Mouse (Mus musculus) limb, embryonic 13.5 days (tissue): ENCODE data around the gene Tenm1. TPM values are rescaled to one million over a fixed set of nuclear protein-coding genes. Genes with fewer than 3 reads are reported as not detected.

Experiments used
- ATAC-seq: fragments of 200-750 bp; cut with Nextera tagmentation; 2 replicates; pipeline ENCODE4 v1.8.0; 2017; ENCODE audit warnings: low read depth, moderate number of reproducible peaks, moderate TSS enrichment; ENCODE audit not compliant: low FRiP score
- H3K27ac ChIP-seq: fragments of 300-500 bp; sonication (generic); 2 replicates; pipeline ENCODE4 v1.5.1; 2015; ENCODE audit warnings: inconsistent platforms, mild to moderate bottlenecking, moderate library complexity
- H3K27me3 ChIP-seq: fragments of 300-500 bp; sonication (generic); 2 replicates; pipeline ENCODE4 v1.6.1; 2015; ENCODE audit warnings: mild to moderate bottlenecking, inconsistent platforms
- H3K36me3 ChIP-seq: fragments of 300-500 bp; sonication (generic); 2 replicates; pipeline ENCODE4 v1.6.1; 2015; ENCODE audit warnings: inconsistent platforms, mild to moderate bottlenecking, moderate library complexity
- H3K4me1 ChIP-seq: fragments of 300-500 bp; sonication (generic); 2 replicates; pipeline ENCODE4 v1.6.1; 2015; ENCODE audit warnings: inconsistent platforms
- H3K4me2 ChIP-seq: fragments of 300-500 bp; sonication (generic); replicated peaks from 2 replicates; pipeline ENCODE4 v1.6.1; 2015; ENCODE audit warnings: inconsistent platforms, mild to moderate bottlenecking, moderate library complexity
- H3K4me3 ChIP-seq: fragments of 300-500 bp; sonication (generic); 2 replicates; pipeline ENCODE4 v1.5.1; 2015; ENCODE audit warnings: moderate library complexity, mild to moderate bottlenecking, inconsistent platforms
- H3K9ac ChIP-seq: fragments of 300-500 bp; sonication (generic); 2 replicates; pipeline ENCODE4 v1.6.1; 2015; ENCODE audit warnings: mild to moderate bottlenecking, inconsistent platforms
- H3K9me3 ChIP-seq: fragments of 300-500 bp; sonication (generic); 2 replicates; pipeline ENCODE4 v1.6.1; 2016; ENCODE audit warnings: inconsistent platforms
- WGBS: fragments of 180-500 bp; shearing (Covaris S2); methylation state at CpG from one replicate; pipeline ENCODE4 v1.1.7; 2015; 5-methylcytosine and 5-hydroxymethylcytosine counted together
- polyA plus RNA-seq: library from polyadenylated mRNA; unstranded; fragments of >200 nt; fragmentation: Nextera tagmentation; extraction: Ambion mirVana; gene quantifications from 2 replicates; pipeline ENCODE4 v1.2.1, GENCODE M21; 2015

The Tenm1 gene
- 3.9 and 4.1 TPM in 2 replicates for polyA plus RNA-seq

- peaks cover 19% of the 10 kb centered on the region for H3K27me3 ChIP-seq
- no peak within 1 kb of the TSS for H3K27ac ChIP-seq
- H3K9ac ChIP-seq: peak within 1 kb of the TSS; percentile 50; the same call in 1 of the 2 replicates
- H3K4me1 ChIP-seq: no peaks in the 10 kb centered on the region
- ATAC-seq: peak; percentile 63
- no peaks in the 10 kb centered on the region for H3K36me3 ChIP-seq
- 14% methylated on average over 22 of the region's 22 CpGs for WGBS
- no peaks in the 10 kb centered on the region for H3K9me3 ChIP-seq
- peak within 1 kb of the TSS; percentile 44 for H3K4me3 ChIP-seq
- peak within 1 kb of the TSS; percentile 66 for H3K4me2 ChIP-seq
Measured at GRCm38 (mm10) chrX:43428855-43429263, at the start of gene Tenm1. Tenm1 (minus strand) TSS chrX:43429126.

GRCm38 (mm10) chrX:43467311-43467710 lies 38.4 kb upstream of the Tenm1 start:
- Histone ChIP-seq H3K27ac (no peak overlapping the region), H3K4me1 (no peaks in the 10 kb centered on the region), H3K36me3 (no peaks in the 10 kb centered on the region), H3K4me3 (no peak overlapping the region), H3K9me3 (no peaks in the 10 kb centered on the region), H3K9ac (no peak overlapping the region), H3K4me2 (no peak overlapping the region), H3K27me3 (no peaks in the 10 kb centered on the region)
- ATAC-seq: no peak

- H3K27ac ChIP-seq: no peak overlapping the region
- 11% methylated on average over 11 of the region's 11 CpGs for whole genome bisulfite sequencing
- H3K9ac ChIP-seq: no peak overlapping the region
- peak overlapping the region; percentile 66 for H3K4me2 ChIP-seq
- peaks cover 19% of the 10 kb centered on the region for H3K27me3 ChIP-seq
- H3K4me1 ChIP-seq: no peaks in the 10 kb centered on the region
- ATAC-seq: peak; percentile 58; the same call in 1 of the 2 replicates
- peak overlapping the region; percentile 44 for H3K4me3 ChIP-seq
- no peaks in the 10 kb centered on the region for H3K36me3 ChIP-seq
- H3K9me3 ChIP-seq: no peaks in the 10 kb centered on the region
Measured at GRCm38 (mm10) chrX:43430581-43430980, 1.7 kb upstream of the Tenm1 start.

- H3K27me3 ChIP-seq: peaks cover 19% of the 10 kb centered on the region
- H3K4me3 ChIP-seq: peak overlapping the region; percentile 44
- H3K27ac ChIP-seq: no peak overlapping the region
- ATAC-seq: peak; percentile 50; the same call in 1 of the 2 replicates
- H3K4me1 ChIP-seq: no peaks in the 10 kb centered on the region
- no peaks in the 10 kb centered on the region for H3K36me3 ChIP-seq
- H3K4me2 ChIP-seq: peak overlapping the region; percentile 66
- H3K9ac ChIP-seq: no peak overlapping the region
- 17% methylated on average over 25 of the region's 25 CpGs for WGBS
- H3K9me3 ChIP-seq: no peaks in the 10 kb centered on the region
Measured at GRCm38 (mm10) chrX:43429982-43430531, 1.1 kb upstream of the Tenm1 start.

GRCm38 (mm10) chrX:43429337-43429736 lies 411 bp upstream of the Tenm1 start:
- H3K27me3 ChIP-seq: peaks cover 19% of the 10 kb centered on the region
- WGBS: 23% methylated on average over 12 of the region's 12 CpGs
- ATAC-seq: peak; percentile 37; the same call in 1 of the 2 replicates
- peak overlapping the region; percentile 44 for H3K4me3 ChIP-seq
- H3K4me2 ChIP-seq: peak overlapping the region; percentile 66
- no peaks in the 10 kb centered on the region for H3K9me3 ChIP-seq
- H3K4me1 ChIP-seq: no peaks in the 10 kb centered on the region
- no peak overlapping the region for H3K9ac ChIP-seq
- no peak overlapping the region for H3K27ac ChIP-seq
- no peaks in the 10 kb centered on the region for H3K36me3 ChIP-seq

GRCm38 (mm10) chrX:43427961-43428365 lies 963 bp downstream of the Tenm1 start:
- Histone ChIP-seq H3K9me3 (no peaks in the 10 kb centered on the region), H3K4me3 (peak overlapping the region; percentile 44), H3K9ac (no peak overlapping the region), H3K27me3 (peaks cover 19% of the 10 kb centered on the region), H3K4me2 (peak overlapping the region; percentile 66), H3K36me3 (no peaks in the 10 kb centered on the region), H3K27ac (no peak overlapping the region), H3K4me1 (no peaks in the 10 kb centered on the region)
- no peak for ATAC-seq
- WGBS: 13% methylated on average over 12 of the region's 12 CpGs

- Histone ChIP-seq H3K27ac (no peak overlapping the region), H3K36me3 (no peaks in the 10 kb centered on the region), H3K4me2 (peak overlapping the region; percentile 66), H3K4me1 (no peaks in the 10 kb centered on the region), H3K9ac (no peak overlapping the region), H3K9me3 (no peaks in the 10 kb centered on the region), H3K4me3 (peak overlapping the region; percentile 44), H3K27me3 (peaks cover 19% of the 10 kb centered on the region)
- no peak for ATAC-seq
- WGBS: 17% methylated on average over 10 of the region's 10 CpGs
Measured at GRCm38 (mm10) chrX:43427111-43427510, 1.8 kb downstream of the Tenm1 start.

- no peak for ATAC-seq
- Histone ChIP-seq H3K9ac (no peak overlapping the region), H3K4me1 (no peaks in the 10 kb centered on the region), H3K9me3 (no peaks in the 10 kb centered on the region), H3K27ac (no peak overlapping the region), H3K4me3 (no peak overlapping the region), H3K36me3 (no peaks in the 10 kb centered on the region), H3K4me2 (no peak overlapping the region), H3K27me3 (no peaks in the 10 kb centered on the region)
- 74% methylated on average over 3 of the region's 3 CpGs for WGBS
Measured at GRCm38 (mm10) chrX:43397957-43398356, 31.0 kb downstream of the Tenm1 start.

GRCm38 (mm10) chrX:43388106-43388505 lies 40.8 kb downstream of the Tenm1 start:
- H3K4me3 ChIP-seq: no peak overlapping the region
- 63% methylated on average over 5 of the region's 5 CpGs for WGBS
- ATAC-seq: no peak

GRCm38 (mm10) chrX:43372526-43372925 lies 56.4 kb downstream of the Tenm1 start:
- no peak for ATAC-seq
- Histone ChIP-seq H3K4me1 (no peaks in the 10 kb centered on the region), H3K9ac (no peak overlapping the region), H3K36me3 (no peaks in the 10 kb centered on the region), H3K9me3 (no peaks in the 10 kb centered on the region), H3K27me3 (no peaks in the 10 kb centered on the region), H3K4me3 (no peak overlapping the region), H3K4me2 (no peak overlapping the region), H3K27ac (no peak overlapping the region)
- 69% methylated on average over 1 of the region's 1 CpGs for WGBS

More at GRCm38 (mm10) chrX:43388106-43388505, 40.8 kb downstream of the Tenm1 start:
- Histone ChIP-seq H3K27ac (no peak overlapping the region), H3K36me3 (no peaks in the 10 kb centered on the region), H3K9me3 (no peaks in the 10 kb centered on the region), H3K4me2 (no peak overlapping the region), H3K27me3 (no peaks in the 10 kb centered on the region), H3K9ac (no peak overlapping the region), H3K4me1 (no peaks in the 10 kb centered on the region)

GRCm38 (mm10) chrX:43319351-43319750 lies 109.6 kb downstream of the Tenm1 start:
- Histone ChIP-seq H3K9me3 (no peaks in the 10 kb centered on the region), H3K27ac (no peak overlapping the region), H3K27me3 (no peaks in the 10 kb centered on the region), H3K4me3 (no peak overlapping the region), H3K4me2 (no peak overlapping the region), H3K4me1 (no peaks in the 10 kb centered on the region), H3K9ac (no peak overlapping the region), H3K36me3 (no peaks in the 10 kb centered on the region)
- no peak for ATAC-seq
- 73% methylated on average over 1 of the region's 1 CpGs for WGBS

- no peak overlapping the region for H3K4me3 ChIP-seq
- H3K9me3 ChIP-seq: no peaks in the 10 kb centered on the region
- no peak overlapping the region for H3K27ac ChIP-seq
- no peak overlapping the region for H3K9ac ChIP-seq
- no peak overlapping the region for H3K4me2 ChIP-seq
- H3K27me3 ChIP-seq: no peaks in the 10 kb centered on the region
- no peak for ATAC-seq
- no peaks in the 10 kb centered on the region for H3K4me1 ChIP-seq
- 89% methylated on average over 3 of the region's 3 CpGs for WGBS
- H3K36me3 ChIP-seq: no peaks in the 10 kb centered on the region
Measured at GRCm38 (mm10) chrX:43317801-43318520, 111.0 kb downstream of the Tenm1 start.
